Mouse (Mus musculus) forebrain, embryonic 11.5 days (tissue): ENCODE measurements around the gene Lfng. TPM values are rescaled to one million over a fixed set of nuclear protein-coding genes. Genes with fewer than 3 reads are reported as not detected.

Source experiments
- ATAC-seq: fragments of 200-750 bp; cut with Nextera tagmentation; replicated peaks from 2 replicates; pipeline ENCODE4 v1.8.0; 2017; ENCODE audit warnings: moderate TSS enrichment; ENCODE audit not compliant: low FRiP score
- DNase-seq: peaks from one replicate; pipeline ENCODE4 v3.0.0-alpha.2; 2017; ENCODE audit warnings: low spot score
- H3K27ac ChIP-seq: fragments of 300-500 bp; sonication (generic); 2 replicates; pipeline ENCODE4 v1.5.1; 2014; ENCODE audit warnings: low read depth, low read length
- H3K27me3 ChIP-seq: fragments of 300-500 bp; sonication (generic); 2 replicates; pipeline ENCODE4 v1.6.1; 2014; ENCODE audit warnings: mild to moderate bottlenecking, low read length, mixed read lengths; ENCODE audit not compliant: control insufficient read depth, insufficient read depth
- H3K36me3 ChIP-seq: fragments of 300-500 bp; sonication (generic); 2 replicates; pipeline ENCODE4 v1.6.1; 2014; ENCODE audit warnings: mild to moderate bottlenecking, low read length, moderate library complexity, mixed read lengths; ENCODE audit not compliant: control insufficient read depth, insufficient read depth
- H3K4me1 ChIP-seq: fragments of 300-500 bp; sonication (generic); replicated peaks from 2 replicates; pipeline ENCODE4 v1.6.1; 2014; ENCODE audit warnings: low read length, mixed read lengths; ENCODE audit not compliant: control insufficient read depth, insufficient read depth
- H3K4me2 ChIP-seq: fragments of 300-500 bp; sonication (generic); 2 replicates; pipeline ENCODE4 v1.6.1; 2014; ENCODE audit warnings: low read depth, mild to moderate bottlenecking, low read length, moderate library complexity, mixed read lengths; ENCODE audit not compliant: severe bottlenecking
- H3K4me3 ChIP-seq: fragments of 300-500 bp; sonication (generic); 2 replicates; pipeline ENCODE4 v1.5.1; 2014; ENCODE audit warnings: low read depth, low read length
- H3K9ac ChIP-seq: fragments of 300-500 bp; sonication (generic); 2 replicates; pipeline ENCODE4 v1.6.1; 2014; ENCODE audit warnings: low read length
- H3K9me3 ChIP-seq: fragments of 300-500 bp; sonication (generic); 2 replicates; pipeline ENCODE4 v1.6.1; 2016; ENCODE audit warnings: low read length, mixed read lengths; ENCODE audit not compliant: control insufficient read depth
- WGBS: fragments of 180-500 bp; shearing (Covaris S2); extraction: QIAGEN DNeasy Blood & Tissue Kit; methylation state at CpG from one replicate; pipeline ENCODE4 v1.1.7; 2014; 5-methylcytosine and 5-hydroxymethylcytosine counted together
- polyA plus RNA-seq: library from polyadenylated mRNA; unstranded; fragments of >200 nt; fragmentation: Nextera tagmentation; extraction: Ambion mirVana; gene quantifications from 2 replicates; pipeline ENCODE4 v1.2.1, GENCODE M21; 2014

Gene Lfng
- polyA plus RNA-seq, 1 experiment from 2014 or later: 41.8 TPM

DNA sequence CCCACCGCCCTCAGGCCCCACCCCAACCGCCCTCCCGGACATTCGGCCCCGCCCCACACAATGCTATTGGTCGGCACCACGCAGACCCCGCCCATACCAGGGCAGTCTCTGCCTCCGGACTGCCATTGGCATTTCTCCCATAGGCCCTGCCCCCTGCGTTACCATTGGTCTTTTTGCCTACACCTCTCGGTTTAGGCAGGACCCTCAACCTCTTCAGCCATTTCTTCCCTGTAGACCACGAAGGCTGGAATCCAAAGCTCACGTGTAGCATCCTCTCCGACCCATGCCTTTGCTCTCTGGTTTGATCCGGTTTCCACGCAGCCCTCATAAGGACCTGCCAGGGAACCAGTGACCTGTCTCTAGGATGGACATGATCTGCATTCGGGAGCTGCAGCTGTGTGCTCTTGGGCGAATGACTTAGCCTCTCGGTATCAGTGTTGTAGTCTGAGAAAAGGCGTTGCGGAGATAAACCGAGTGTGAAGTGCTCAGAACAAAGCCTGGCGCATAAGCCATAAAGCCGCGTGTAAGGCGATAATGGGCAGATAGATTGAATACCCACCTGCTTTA lies 42.1 kb downstream of the Lfng start:
- peak overlapping the region; percentile 46 for H3K27ac ChIP-seq
- peak overlapping the region; percentile 51 for H3K9ac ChIP-seq
- H3K4me3 ChIP-seq: peak overlapping the region; percentile 97
- H3K27me3 ChIP-seq: no peaks in the 10 kb centered on the region
- DNase-seq (peak; percentile 100), ATAC-seq (peak; percentile 94)
- WGBS: 4% methylated on average over 26 of the region's 26 CpGs
- H3K4me1 ChIP-seq: peaks cover 18% of the 10 kb centered on the region
- H3K36me3 ChIP-seq: peaks cover 3% of the 10 kb centered on the region; the same call in 1 of the 2 replicates
- peak overlapping the region; percentile 53 for H3K4me2 ChIP-seq
- H3K9me3 ChIP-seq: no peaks in the 10 kb centered on the region

DNA sequence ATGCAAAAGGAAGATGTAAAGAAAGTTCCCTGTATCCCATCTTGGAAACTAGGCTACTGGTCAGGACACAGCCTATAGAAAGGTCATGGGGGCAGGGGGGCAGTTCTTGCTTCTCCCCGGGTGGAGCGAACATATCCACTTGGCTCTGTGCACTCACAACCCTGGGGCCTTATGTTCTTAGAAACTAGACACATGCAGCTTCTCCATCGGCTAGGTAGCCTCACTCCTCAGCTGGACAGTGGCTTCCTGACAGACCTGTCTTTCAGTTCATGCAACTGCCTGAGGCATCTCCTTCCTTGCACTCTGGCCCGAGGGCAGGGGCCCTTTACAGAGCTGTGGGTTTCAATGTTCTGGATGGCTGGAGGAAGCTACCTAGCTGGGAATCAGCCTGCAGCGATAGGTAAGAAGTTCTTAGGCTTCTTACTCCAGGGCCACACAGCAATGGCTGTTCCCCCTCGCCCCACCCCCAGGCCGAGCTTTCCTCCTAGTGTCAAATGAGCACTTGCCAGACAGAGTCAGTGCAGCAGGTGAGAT lies 42.8 kb downstream of the Lfng start:
- H3K4me1 ChIP-seq: peaks cover 18% of the 10 kb centered on the region
- ATAC-seq: no peak
- no peaks in the 10 kb centered on the region; the same call in 1 of the 2 replicates for H3K36me3 ChIP-seq
- no peaks in the 10 kb centered on the region for H3K27me3 ChIP-seq
- peak overlapping the region; percentile 51; the same call in 1 of the 2 replicates for H3K9ac ChIP-seq
- H3K4me2 ChIP-seq: peak overlapping the region; percentile 53; the same call in 1 of the 2 replicates
- DNase-seq: no peak
- H3K9me3 ChIP-seq: no peaks in the 10 kb centered on the region
- whole genome bisulfite sequencing: 57% methylated on average over 7 of the region's 7 CpGs
- no peak overlapping the region for H3K4me3 ChIP-seq
- H3K27ac ChIP-seq: peak overlapping the region; percentile 46

DNA sequence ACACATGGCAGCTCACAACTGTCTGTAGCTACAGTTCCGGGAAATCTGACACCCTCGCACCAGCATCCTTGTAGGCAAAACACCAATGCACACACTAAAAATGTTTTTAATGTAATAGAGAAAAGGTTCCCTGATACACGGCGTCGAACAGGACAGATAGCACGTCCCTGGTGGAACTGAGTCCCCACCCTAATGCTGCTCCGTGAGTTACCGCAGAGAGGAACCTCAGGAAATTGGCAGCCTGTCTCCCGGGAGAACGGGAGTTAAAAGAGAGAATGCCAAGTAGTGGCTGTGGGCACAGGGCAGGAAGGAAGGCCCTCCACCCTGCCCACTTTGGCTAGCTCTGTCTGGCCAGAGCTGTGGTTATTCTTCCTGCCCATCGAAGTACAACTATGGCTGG lies 44.1 kb downstream of the Lfng start:
- 88% methylated on average over 11 of the region's 11 CpGs for WGBS
- H3K9ac ChIP-seq: no peak overlapping the region
- no peak overlapping the region for H3K4me3 ChIP-seq
- H3K36me3 ChIP-seq: no peaks in the 10 kb centered on the region
- H3K9me3 ChIP-seq: no peaks in the 10 kb centered on the region
- H3K27me3 ChIP-seq: no peaks in the 10 kb centered on the region
- H3K27ac ChIP-seq: no peak overlapping the region
- no peak for ATAC-seq
- peaks cover 10% of the 10 kb centered on the region for H3K4me1 ChIP-seq
- H3K4me2 ChIP-seq: no peak overlapping the region
- DNase-seq: no peak

DNA sequence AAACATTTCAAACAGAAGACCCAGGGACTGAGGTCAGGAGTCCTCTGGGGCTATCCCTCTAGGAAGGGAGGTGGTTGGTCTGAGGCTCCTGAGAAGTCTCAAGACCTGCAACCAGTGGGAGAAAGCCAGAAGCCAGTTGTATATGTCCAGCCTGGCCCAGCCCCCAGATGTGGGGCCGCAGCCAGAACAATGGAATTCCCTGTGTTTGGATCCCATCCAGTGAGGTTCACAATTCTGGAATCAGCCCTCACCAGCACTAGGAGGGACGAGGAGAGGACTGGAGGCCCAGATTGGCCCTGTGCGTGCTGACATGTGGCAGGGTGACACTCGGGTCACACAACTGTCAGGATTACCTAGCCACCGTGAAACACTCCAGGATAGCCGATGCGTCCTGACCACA lies 45.5 kb downstream of the Lfng start:
- WGBS: 82% methylated on average over 7 of the region's 7 CpGs
- Histone ChIP-seq H3K27ac (no peak overlapping the region), H3K4me1 (peaks cover 4% of the 10 kb centered on the region; the same call in 1 of the 2 replicates)

DNA sequence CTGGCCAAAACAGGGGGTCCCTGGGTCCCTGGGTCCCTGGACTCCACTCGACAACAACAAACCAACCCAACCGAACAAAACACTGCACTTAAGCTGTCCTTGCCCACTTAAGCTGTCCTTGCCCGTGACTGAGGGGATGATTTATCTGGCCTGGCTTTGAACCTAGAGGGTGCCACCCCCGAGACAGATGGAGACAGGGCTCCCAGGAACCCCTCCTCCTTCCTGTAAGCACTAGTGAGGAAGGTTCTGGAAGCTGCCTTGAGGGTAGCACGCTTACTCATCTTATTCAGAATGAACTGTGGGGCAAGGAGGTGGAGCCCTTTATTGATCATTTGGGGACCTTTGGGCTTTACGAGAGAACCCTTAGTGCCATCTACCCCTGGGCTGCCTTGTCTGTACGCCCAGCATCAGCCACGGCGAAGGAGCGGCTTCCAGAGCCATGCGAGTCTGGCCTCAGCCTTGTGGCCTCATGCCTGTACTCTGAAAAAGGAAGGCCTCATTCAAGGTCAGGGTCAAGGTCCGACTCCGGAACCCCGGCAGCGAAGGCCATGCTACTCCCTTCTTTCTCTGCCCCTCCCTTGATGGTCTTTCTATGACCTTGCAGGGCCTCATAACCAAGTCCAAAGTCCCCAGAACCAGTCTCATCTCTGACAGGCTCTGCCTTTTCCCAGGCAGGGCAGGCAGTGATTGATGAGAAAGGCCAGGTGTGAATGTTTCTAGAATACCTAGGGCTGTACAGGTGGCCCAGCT lies 47.2 kb downstream of the Lfng start:
- WGBS: 87% methylated on average over 15 of the region's 15 CpGs
- no peak overlapping the region for H3K27ac ChIP-seq

More for the DNA sequence above, 45.5 kb downstream of the Lfng start:
- Histone ChIP-seq H3K9me3 (no peaks in the 10 kb centered on the region), H3K4me2 (no peak overlapping the region), H3K4me3 (no peak overlapping the region), H3K27me3 (no peaks in the 10 kb centered on the region), H3K36me3 (no peaks in the 10 kb centered on the region), H3K9ac (no peak overlapping the region)
- no peak for ATAC-seq
- no peak for DNase-seq

DNA sequence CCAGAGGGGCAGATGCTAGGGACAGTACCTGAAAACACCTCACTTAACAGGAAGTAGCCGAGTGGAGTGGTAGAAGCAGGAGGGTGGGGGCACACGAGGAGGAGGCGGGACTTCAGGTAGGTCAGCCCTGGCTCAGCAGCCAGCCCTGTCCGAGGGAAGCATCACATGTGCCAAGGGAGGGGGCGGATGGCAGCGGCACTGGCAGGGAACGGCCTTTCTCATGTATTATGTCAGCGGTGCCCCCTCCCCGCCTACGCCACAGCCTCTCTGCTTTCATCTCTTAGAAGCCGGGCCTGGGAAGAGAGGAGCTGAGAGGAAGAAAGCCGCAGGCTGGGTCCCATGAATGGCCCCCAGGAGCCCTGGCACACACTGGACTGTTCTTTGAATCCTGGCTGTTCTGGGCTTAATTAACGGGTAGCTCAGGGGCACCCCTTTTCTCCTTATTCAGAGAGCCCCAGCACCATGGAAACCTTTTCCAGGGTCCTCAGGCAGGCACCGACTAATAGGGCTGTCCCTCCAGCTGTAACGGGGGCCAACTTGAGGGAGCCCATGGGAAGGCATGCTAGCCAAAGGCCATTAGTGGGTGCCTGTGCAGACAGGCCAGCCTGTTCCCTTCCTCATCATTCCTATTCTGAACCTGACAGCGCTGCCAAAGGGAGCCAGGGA lies 52.6 kb downstream of the Lfng start:
- Histone ChIP-seq H3K4me3 (no peak overlapping the region), H3K4me2 (0 out of 2 replicates have a peak overlapping the region, but pooled peaks have one; percentile 11), H3K9me3 (no peaks in the 10 kb centered on the region), H3K27ac (peak overlapping the region; percentile 91), H3K36me3 (no peaks in the 10 kb centered on the region), H3K9ac (peak overlapping the region; percentile 12; the same call in 1 of the 2 replicates), H3K4me1 (peaks cover 15% of the 10 kb centered on the region; the same call in 1 of the 2 replicates), H3K27me3 (no peaks in the 10 kb centered on the region)
- WGBS: 13% methylated on average over 16 of the region's 16 CpGs
- peak; percentile 92 for ATAC-seq
- peak; percentile 90 for DNase-seq

More for the DNA sequence above, 47.2 kb downstream of the Lfng start:
- Histone ChIP-seq H3K36me3 (no peaks in the 10 kb centered on the region), H3K4me3 (no peak overlapping the region), H3K4me2 (no peak overlapping the region), H3K9ac (no peak overlapping the region), H3K27me3 (no peaks in the 10 kb centered on the region), H3K4me1 (peaks cover 5% of the 10 kb centered on the region; the same call in 1 of the 2 replicates), H3K9me3 (no peaks in the 10 kb centered on the region)
- ATAC-seq (no peak), DNase-seq (no peak)

DNA sequence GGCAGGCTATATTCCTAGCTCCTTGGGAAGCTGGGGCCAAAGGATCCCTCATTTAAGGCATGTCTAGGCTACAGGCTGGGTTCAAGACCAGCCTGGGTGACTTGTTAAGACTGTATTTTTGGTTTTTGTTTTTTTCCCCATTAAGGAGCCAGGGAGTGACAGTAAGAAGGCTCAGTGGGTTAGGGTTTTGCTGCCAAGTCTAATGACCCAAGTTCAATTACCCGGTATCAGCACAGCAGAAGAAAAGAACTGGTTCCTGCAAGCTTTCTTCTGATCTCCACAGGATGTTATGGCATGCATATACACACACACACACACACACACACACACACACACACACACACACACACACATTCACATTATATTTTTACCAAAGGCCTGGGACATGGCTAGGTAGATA lies 53.3 kb downstream of the Lfng start:
- no peaks in the 10 kb centered on the region for H3K27me3 ChIP-seq
- 0 out of 2 replicates have a peak overlapping the region, but pooled peaks have one; percentile 11 for H3K4me2 ChIP-seq
- peak overlapping the region; percentile 91 for H3K27ac ChIP-seq
- no peaks in the 10 kb centered on the region for H3K9me3 ChIP-seq
- no peak overlapping the region; the same call in 1 of the 2 replicates for H3K9ac ChIP-seq
- no peak for DNase-seq
- 63% methylated on average over 1 of the region's 1 CpGs for WGBS
- peaks cover 15% of the 10 kb centered on the region; the same call in 1 of the 2 replicates for H3K4me1 ChIP-seq
- no peak for ATAC-seq
- H3K36me3 ChIP-seq: no peaks in the 10 kb centered on the region
- H3K4me3 ChIP-seq: no peak overlapping the region

DNA sequence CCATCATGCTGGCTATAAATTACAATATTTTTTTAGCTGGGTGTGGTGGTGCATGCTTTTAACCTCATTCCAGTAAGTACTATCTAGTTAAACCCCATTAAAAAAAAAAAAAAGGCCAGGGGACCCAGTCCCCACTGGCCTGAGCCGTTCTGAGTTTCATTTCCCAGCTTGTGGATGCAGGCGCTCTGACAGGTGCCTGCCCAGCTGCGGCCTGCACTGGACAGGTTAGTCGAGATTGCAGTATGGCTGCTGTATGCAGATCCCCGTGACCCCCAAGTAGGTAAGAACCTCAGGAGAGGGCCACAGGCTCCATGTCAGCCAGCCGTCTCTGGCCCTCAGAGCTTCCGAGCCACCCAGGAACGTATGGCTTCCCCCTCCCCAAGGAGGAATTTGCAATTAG lies 54.3 kb downstream of the Lfng start:
- no peak for ATAC-seq
- H3K27ac ChIP-seq: peak overlapping the region; percentile 41; the same call in 1 of the 2 replicates
- no peak for DNase-seq
- no peak overlapping the region for H3K9ac ChIP-seq
- H3K4me2 ChIP-seq: no peak overlapping the region
- no peak overlapping the region for H3K4me3 ChIP-seq
- 71% methylated on average over 8 of the region's 8 CpGs for WGBS
- H3K27me3 ChIP-seq: no peaks in the 10 kb centered on the region
- no peaks in the 10 kb centered on the region for H3K9me3 ChIP-seq
- no peaks in the 10 kb centered on the region for H3K36me3 ChIP-seq
- peaks cover 15% of the 10 kb centered on the region; the same call in 1 of the 2 replicates for H3K4me1 ChIP-seq
